Mouse (Mus musculus): ENCODE results near the gene Dbndd2.

Gene Dbndd2

GRCm38 (mm10) chr2:164485681-164486257, at the start of gene Dbndd2:
TSS of gene Dbndd2 (plus strand) at chr2:164486106.
- DNase-seq (ENCODE audit: low read depth, low spot score): no peak

- no peak for DNase-seq (ENCODE audit: low read depth, low spot score)
Measured at GRCm38 (mm10) chr2:164436215-164436913, 49.5 kb upstream of the Dbndd2 start.

- no peak for DNase-seq (ENCODE audit: low read depth, low spot score)
Measured at GRCm38 (mm10) chr2:164436961-164437360, 48.9 kb upstream of the Dbndd2 start.

DNA sequence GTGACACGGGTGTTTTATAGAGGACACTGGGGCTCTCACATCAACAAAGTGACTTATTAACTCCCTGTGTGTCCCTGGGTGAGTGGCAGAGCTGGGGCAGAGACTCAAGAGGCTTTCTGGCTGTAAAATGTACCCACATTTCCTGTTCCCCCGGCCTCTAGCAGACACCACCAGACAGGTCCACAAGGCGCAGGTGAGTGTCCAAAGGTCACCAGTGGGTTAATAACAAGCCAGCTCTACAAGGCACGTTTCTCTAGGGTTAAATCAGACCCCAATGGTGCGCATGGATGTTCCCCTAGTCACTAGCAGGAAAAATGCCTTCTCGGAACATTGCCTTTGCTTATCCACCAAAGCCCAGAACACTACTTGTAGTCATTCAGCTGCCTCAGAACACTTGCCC, 48.2 kb upstream of the Dbndd2 start:
- DNase-seq (ENCODE audit: low read depth, low spot score): no peak

DNA sequence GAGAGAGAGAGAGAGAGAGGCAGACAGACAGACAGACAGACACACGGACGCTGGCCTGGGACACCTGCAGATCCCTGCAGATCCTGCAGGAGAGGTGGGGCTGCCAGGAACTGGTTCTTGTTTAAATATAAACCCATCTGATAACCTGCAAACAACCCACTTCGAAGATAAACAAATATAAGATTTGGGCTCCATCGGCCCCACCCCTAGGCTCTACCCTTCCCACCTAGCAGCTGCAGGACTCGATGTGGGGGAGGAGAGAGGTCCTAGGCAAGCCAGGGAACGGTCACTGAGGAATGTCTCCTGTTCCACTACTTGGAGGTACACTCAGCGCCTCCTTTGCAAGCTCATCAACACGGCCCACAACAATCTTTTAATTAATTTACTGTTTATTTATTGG, 47.6 kb upstream of the Dbndd2 start:
- no peak for DNase-seq (ENCODE audit: low read depth, low spot score)

DNA sequence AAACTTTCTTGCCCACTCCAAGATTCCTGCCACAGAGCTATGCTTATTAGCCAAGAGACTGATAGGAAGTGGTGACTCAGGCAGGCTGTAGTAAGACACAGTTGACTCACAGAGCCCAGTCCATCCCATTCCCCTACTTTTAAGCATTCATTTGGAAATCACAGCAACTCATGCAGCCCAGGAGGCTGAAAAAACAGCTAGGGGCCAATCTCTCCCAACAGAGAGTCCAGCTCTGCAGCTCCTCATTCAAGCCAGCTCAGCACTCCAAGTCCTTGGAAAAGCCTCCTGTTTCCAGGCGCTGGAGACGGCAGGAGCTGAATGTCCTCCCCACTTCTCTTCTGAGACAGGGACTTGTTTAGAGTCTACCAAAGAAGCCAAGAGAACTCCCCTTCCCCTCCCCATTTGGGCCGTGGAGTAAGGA, 46.9 kb upstream of the Dbndd2 start:
- DNase-seq (ENCODE audit: low read depth, low spot score): no peak

GRCm38 (mm10) chr2:164440314-164440713, 45.6 kb upstream of the Dbndd2 start:
- no peak for DNase-seq (ENCODE audit: low read depth, low spot score)

- peak; percentile 92 for DNase-seq (ENCODE audit: low read depth, low spot score)
Measured at GRCm38 (mm10) chr2:164441155-164441554, 44.8 kb upstream of the Dbndd2 start.

GRCm38 (mm10) chr2:164441731-164442130, 44.2 kb upstream of the Dbndd2 start:
- DNase-seq (ENCODE audit: low read depth, low spot score): peak; percentile 51

GRCm38 (mm10) chr2:164442315-164443050, 43.4 kb upstream of the Dbndd2 start:
- DNase-seq (ENCODE audit: low read depth, low spot score): peak; percentile 71

GRCm38 (mm10) chr2:164443051-164443437, 42.9 kb upstream of the Dbndd2 start:
- DNase-seq (ENCODE audit: low read depth, low spot score): peak; percentile 88

- peak; percentile 55 for DNase-seq (ENCODE audit: low read depth, low spot score)
Measured at GRCm38 (mm10) chr2:164443460-164444000, 42.4 kb upstream of the Dbndd2 start, which contains the start of gene Sdc4. TSS of gene Sdc4 (minus strand) at chr2:164443887.

- DNase-seq (ENCODE audit: low read depth, low spot score): no peak
Measured at GRCm38 (mm10) chr2:164444701-164445100, 41.2 kb upstream of the Dbndd2 start.

- no peak for DNase-seq (ENCODE audit: low read depth, low spot score)
Measured at GRCm38 (mm10) chr2:164445399-164446085, 40.4 kb upstream of the Dbndd2 start.

DNA sequence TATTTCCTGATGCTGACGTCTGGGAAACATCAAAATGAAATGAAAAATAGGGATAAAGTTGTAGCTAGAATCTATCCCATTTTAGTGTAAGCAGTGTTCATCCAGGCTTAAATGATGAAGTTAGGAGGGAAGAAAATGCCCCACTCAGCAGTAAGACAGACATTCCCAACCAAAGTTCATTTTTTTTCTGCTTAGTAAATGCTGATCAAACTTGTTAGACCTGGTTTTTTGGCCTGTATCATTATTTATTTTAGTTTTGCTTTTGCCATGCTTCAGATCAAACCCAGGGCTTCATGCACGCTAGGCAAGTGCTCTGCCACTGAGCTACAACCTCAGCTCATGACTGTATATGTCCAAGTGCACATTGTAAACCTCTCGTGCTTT, 39.8 kb upstream of the Dbndd2 start:
- DNase-seq (ENCODE audit: low read depth, low spot score): no peak

DNA sequence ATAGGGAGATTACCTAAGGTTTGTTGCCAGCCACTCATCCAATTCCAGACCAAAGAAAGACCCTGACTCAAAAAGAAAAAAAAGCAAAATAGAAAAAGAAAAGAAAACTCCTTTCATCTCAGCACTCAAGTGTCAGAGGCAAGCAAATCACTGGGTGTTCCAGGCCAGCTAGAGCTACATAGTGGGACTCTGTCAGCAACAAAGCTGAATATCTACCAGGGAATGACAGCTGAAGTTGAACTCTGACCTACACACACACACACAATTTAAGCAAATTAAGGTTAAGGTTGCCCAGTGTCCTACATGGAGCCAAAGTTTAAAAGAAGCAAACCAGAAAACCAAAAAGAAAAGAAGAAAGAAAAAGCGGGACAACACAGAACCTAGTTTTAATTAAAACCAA, 37.8 kb upstream of the Dbndd2 start:
- DNase-seq (ENCODE audit: low read depth, low spot score): no peak

GRCm38 (mm10) chr2:164448921-164449320, 37.0 kb upstream of the Dbndd2 start:
- no peak for DNase-seq (ENCODE audit: low read depth, low spot score)

DNA sequence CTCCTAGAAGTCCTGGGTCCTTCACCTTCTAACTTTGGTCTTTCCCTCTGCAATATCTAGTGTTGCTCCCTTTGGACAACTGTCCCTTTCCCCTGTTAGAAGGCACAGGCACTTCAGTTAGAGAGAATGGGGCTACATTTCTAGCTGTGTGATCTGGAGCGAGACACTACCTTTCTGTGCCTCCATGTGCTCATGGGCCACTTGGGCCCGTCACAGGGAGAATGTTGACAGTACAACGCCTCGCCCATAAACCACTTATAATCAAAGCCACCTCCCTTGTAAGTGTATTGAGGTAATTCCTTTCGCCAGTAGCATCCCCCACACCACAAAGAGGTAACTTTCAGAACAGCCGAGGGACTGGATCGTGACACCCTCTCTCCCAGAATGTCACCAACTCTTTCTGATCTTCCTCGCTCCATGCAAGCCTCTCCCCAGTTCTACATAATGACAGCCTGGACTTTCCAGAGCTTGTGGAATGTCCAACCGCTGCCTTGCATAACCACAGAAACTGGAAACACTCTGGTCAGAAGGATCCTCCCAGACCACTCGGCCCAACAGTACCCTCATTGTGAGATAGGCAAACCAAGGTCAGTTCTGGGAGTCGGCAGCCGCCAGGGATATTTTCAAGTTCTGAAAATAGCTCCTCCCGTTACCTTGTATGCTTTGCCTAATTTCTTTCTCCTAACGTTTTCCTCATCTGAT, 36.4 kb upstream of the Dbndd2 start:
- no peak for DNase-seq (ENCODE audit: low read depth, low spot score)

GRCm38 (mm10) chr2:164452000-164452676, 33.8 kb upstream of the Dbndd2 start:
- DNase-seq (ENCODE audit: low read depth, low spot score): no peak

DNA sequence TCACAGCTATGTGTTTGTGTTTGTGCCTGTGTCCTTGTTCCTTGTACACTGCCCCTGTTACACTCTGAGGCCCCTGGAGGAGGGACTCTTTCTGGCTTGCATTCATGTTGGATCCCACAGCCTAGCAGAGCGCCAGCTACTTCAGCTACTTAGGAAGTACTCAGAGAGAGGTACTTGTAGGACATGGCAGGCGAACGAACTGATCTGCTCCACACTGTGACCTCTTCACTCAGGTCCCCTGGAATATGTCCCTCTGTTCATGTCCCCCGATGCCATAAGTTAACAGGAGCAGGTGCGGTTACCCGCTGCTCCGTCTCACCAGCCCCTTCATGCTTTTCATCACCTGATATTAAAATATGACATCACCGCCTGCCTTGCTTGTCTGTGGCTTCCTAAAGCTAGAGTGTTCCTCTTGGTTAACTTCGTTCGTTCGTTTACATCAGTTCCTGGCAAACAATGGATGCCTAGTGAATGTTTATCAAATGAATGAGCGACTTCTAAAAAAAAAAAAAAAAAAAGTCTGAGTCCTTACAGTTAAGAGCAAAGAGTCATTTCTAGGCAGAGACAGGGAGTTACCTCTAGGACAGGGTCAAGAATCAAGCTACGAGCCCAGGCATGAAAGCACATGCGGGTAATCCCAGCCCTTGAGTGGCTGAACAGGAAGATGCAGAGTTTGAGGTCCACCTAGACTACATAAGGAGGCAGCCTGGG, 32.7 kb upstream of the Dbndd2 start:
- DNase-seq (ENCODE audit: low read depth, low spot score): no peak
